Mouse (Mus musculus) ovary, postnatal 36 days (tissue): Measurements from ENCODE around the gene Wfdc9.

ENCODE experiments used
- DNase-seq: peaks from one replicate; pipeline ENCODE4 v3.0.0; 2022; ENCODE audit warnings: low spot score, mixed read lengths

Wfdc9 gene

DNA sequence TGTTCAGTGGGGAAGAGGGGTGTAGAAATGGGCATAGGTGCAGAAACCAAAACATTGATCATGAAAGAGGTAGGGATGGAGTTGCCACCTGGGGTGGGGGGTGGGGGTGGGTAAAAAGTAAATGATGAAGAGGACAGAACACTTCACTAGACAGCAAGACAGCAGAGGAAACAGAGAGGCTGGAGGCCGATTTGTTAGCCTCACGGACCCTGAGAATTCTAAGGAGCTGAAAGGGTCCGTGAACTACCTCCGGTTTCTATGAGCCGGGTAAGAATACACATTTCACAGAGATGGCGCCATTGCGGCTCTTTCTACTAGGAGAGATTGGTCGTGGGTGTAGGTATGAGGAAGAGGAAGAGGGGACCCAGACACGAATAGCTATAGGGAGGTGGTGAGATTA lies at the start of gene Wfdc9:
Gene Wfdc9, minus strand, starts transcription at position 101 of the 400 bp plus-strand sequence.
- DNase-seq = no peak

DNA sequence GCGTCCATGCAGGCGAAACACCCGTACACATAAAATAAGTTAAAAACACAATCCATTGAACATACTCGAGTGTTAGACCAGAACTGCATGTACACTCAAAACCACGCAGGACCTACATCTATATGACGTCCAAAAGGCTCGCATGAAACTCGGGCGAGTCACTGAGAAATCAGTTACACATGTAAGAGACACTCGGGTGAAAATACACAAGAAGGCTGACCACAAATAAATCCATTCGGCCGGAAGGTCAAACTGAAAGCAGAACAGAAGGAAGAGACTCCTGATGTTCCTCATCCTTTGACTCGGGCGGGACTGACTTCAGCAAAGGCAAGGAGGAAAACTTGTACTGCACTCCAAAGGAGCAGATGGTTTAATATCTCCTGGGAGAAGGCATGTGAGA lies 49.6 kb upstream of the Wfdc9 start:
- no peak for DNase-seq

DNA sequence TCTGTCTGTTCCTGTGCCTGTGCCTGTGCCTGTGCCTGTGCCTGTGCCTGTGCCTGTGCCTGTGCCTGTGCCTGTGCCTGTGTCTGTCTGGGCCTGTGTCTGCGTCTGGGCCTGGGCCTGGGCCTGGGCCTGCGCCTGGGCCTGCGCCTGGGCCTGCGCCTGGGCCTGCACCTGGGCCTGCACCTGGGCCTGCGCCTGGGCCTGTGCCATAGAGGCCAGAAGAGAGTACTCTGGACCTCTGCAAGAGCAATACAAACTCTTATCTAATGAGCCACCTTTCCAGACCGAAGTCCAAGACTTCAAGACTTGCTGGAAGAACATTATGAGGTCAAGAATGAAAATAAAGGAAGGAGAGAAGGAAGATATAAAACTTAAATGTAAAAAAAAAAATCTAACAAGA lies 48.9 kb upstream of the Wfdc9 start:
- DNase-seq = no peak

DNA sequence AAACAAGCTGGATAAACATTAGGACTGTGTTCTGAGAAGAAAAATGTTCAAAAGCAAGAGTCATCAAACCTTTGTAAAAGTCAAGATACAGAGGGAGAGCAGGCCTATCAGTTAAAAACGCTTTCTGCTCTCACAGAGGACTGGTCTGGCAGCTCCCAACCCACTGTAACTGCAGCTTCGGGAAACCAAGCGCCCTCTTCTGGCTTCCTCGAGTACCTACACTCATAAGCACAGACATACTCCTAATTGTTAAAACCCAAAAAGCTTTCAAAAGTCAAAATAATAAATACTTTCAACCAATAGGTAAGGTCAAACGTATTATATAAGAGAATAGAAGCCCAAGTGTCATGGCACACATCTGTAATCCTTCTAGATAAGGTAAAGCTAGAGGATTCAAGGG lies 47.9 kb upstream of the Wfdc9 start:
- no peak for DNase-seq

DNA sequence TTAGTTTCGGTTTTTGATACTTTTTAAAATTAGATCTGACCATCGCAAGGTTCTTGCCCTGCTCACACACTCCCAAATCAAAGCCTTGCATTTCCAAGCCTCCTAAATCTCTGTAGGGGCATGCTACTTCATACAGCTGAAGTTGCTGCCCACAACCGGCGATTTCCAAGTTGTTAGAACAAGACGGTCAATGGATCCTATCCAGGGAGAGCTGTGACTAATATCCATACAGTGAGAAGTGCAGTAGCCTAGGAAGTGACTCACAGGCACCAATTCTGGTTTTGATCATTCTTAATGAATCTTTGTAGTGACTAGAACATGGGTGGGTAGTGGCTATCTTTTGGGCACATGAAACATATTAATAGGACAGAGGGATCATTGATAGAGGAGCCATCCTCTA lies 45.4 kb upstream of the Wfdc9 start:
- DNase-seq = no peak

DNA sequence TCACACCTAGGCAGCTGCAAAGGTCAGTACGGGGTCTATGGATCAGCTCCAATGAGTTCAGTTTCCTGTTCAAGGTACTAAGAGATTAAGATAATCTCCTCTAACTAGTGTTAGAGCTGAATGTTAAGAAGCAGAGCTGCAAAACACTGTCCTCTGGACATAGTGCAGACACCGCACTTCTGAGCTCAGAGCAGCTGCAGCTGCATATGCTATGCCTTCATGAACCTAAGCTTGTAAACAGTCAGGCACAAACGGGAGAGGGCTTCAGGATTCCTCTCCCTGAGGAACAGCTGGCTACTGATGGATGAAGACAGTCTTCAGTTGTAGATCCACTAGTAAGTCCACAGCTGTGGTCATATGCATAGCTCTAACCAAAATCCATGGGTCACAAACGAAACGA lies 44.6 kb upstream of the Wfdc9 start:
- no peak for DNase-seq

DNA sequence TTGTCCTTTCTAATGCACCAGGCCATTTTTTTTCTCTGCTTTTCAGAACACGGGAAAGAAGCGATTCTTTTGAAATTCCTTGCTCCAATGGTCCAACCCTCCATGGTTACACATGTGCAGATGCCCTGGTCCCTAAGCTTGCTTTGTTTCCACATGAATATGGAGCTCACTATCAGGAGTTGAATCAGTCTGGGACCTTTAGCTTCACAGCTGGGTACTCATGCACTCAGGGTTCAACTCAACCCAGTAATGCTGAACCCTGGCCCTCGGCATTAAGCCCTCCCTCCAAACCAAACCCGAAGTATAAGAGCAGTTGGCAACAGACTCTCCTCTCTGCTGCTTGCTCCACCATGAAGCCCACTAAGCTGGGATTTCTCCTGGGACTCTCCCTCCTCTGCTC lies 41.8 kb upstream of the Wfdc9 start, which contains the start of gene Spint4:
Gene Spint4, plus strand, starts transcription at position 301 of the 400 bp plus-strand sequence.
- DNase-seq = no peak

DNA sequence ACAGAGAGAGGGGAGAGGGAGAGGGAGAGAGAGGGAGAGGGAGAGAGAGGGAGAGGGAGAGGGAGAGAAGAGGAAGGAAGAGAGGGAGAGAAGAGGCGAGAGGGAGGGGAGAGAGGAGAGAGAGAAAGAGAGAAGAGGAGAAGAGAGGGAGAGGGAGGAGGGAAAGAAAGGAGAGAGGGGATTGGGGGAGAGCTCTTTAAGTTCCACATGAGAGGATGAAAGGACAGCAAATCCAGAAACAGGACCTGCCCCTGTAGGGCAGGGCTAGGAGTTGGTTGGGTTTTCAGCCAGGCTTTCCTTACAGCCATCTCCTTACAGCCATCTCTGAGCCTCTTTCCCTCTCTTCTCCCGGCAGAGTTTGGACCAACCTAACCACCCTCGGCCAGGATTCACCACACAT lies 28.4 kb upstream of the Wfdc9 start, which contains the start of gene Wfdc13:
Gene Wfdc13, plus strand, starts transcription at position 301 of the 400 bp plus-strand sequence.
- no peak for DNase-seq

DNA sequence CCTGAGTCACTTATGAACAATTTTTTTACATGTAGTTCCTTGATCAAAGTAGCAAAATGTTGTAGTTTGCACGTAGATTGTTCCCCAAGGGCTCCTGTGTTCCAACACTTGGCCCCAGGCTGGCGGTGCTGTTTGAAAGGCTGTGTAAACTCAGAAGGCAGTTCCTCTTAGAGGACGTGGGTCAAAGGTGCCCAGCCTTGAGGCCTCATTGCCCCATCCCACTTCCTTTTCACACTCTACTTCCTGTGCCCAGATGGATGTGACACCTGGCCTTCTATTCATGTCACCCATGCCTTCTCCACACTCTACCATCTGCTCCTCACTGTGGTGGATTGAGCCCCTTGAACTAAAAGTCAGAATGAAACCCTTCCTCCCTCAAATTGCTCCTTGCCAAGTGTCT lies 23.5 kb upstream of the Wfdc9 start:
- DNase-seq = no peak

DNA sequence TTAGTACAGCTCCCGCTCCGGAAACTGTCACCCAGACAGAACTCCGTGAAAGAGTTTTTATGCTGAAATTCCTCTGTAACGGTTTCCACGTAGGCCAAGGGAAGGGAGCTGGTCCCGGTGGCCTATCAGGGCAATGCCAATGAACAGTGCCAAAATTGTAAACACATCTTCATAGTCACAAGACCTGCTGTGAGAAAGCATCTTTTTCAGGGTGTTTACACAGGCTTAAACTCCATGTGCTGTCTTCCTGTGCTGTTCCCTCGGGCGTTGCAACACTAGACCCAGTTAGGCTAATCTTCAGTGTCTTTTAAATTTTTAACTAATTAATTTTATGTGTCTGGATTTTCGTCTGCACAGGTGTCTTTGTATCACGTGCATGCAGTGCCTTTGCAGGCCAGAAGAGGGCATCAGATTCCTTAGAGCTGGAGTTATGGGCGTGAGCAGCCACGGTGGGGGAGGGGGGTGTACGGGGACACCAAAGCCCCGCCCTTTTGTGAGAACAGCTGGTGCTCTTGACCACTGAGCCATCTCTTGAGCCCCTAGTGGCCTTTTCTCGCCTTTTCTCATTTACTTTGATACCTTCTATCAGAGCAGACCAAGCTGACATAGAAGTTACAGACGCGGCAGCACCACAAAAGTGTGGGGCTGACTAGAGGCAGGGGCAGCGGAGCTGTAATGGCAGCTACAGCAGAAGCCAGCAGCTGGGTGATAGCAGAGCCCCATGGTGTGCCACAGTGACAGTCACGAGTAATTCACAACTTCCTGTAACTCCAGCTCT lies 22.7 kb upstream of the Wfdc9 start:
- peak; percentile 67 for DNase-seq

DNA sequence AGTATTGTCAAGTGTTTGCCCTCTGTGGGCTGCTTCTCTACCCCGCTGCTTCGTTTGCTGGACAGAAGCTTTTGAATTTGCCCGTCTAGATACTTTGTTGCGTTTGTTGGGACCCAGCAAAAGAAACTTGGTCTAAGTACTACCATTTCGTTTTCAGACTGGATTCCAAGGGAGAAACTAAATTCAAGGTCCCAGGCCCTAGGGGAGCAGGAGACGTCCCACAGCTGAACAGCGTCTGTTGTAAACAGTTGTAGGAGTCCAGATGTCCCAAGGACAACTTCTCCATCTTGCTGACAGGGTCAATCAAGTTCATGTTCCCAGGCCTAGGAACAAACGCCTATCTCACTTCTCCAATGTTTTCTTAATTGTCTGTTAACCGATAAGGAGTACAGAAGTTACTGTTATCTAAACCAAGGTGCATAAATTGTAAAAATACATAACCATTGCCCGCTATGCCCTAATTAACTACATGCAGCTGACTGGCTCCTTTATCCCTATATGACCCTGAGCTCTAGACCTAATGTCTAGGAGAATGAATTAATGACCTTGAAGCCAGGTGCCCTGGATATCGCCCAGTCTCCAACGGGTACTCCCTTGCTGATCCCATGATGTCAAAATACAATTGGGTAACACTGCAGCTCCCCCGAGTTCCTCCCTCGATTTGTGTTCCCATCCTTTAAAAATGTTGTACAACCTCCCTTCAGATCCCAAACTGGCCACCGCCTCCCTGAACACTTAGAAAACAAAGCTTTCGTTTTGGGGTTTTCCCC lies 20.7 kb upstream of the Wfdc9 start:
- DNase-seq = no peak

DNA sequence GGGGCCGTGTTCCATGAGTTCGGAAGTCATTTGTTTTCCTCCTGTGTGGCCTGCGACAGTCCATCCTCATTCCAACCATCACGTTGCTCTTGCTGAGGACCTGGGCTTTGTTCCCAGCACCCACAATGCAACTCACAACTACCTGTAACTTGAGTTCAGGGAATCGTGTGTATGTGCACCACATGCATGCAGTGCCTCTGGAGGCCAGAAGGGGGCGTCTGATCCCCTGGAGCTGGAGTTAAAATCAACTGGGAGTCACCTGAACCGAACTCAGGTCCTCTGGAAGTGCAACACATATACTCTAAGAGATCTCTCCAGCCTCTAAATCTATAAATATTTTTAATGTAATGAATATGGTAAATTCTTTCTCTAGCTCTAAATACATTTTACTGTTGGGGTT lies 19.7 kb upstream of the Wfdc9 start:
- no peak for DNase-seq

DNA sequence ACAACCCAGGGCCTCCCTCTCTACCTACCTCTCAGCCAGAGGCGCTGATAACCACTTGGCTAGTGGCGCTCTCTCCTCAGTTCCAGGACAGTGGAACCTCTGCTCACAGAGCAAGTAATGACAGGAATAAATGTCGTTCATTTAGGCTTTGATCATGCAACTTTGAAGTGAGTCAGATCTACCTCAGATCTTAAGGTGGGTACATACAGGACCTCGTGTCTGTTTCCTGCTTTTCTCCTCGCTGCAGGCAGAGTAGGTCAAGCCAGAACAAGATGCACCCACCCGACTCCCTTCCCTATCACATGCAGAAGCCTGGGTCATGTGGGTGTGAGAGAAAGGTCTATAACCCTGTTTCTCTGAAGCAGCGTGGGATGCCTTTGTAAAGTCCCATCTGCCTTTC lies 17.6 kb upstream of the Wfdc9 start, which contains the start of gene Wfdc11:
Gene Wfdc11, minus strand, starts transcription at position 101 of the 400 bp plus-strand sequence.
- no peak for DNase-seq

DNA sequence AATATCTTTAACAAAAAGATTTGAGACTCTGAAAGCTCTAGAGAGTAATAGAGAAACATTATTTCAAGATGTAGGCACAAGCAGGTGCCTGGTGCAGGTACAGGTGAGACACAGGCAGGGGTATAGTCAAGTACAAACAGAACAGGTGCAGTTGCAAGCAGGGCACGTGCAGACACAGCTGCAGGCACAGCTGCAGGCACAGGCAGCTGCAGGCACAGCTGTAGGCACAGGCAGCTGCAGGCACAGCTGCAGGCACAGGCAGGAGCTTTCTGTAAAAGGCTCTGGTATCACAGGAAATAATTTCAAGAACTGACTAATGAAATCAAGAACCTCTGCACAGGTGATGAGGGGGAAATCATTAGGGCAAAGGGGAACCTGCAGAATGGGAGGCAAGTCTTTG lies 14.6 kb upstream of the Wfdc9 start:
- no peak for DNase-seq

DNA sequence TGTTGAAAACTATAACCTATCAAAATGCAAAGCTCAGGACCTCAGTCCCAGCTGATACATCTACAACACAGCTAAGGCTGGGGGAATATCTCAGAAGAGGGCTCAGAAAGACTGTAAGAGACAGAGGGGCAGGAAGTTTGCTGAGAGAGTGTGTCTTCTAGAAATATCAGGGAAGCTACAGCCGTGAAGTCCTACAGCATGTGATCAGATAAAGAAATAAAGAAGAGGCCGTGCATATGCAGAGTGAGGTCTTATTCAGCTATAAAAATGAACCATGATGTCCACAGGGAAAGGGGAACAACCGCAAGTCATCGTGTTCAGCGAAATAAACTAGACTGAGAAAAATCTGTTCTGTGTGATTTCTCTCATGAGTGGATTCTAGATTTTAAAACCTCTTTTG lies 13.9 kb upstream of the Wfdc9 start:
- no peak for DNase-seq

DNA sequence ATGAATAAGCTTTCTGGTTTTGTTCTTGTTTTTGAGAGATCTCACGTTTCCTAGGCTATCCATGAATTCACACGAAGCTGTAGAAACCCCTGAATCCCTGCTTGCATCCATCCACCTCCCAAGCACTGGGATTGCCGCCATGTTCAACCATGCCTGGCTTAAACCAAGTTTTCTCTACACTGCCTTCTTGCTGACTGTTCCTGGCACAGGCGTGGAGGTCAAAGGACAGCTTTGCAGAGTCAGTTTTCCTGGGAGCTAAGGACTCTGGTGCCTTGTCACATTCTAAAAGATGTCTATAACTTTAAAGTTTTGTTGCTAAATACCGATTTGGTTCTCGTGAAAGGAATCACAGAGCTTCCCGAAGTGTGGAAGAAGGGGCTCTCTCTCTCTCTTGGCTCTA lies 8.5 kb upstream of the Wfdc9 start:
- DNase-seq = no peak

DNA sequence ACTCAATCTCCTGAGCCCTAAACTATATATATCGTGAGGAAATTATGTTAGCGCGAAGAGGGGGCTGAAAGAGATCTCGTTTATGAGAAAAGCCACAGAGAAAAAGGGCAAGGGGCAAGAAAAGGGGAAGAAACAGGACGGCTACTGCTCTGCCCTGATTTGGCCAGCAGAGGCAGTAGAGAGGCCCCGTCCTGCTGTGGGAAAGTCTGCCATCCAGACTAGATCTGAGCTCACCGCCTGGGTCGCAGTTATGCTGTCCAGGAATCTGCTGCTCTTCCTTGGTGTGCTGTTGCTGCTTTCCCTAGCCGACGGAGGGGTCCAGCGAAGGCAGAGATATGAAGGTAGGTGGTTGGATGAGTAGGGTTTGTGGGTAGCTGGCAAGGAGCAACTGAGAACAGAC lies 525 bp downstream of the Wfdc9 start, which contains the start of gene Wfdc10:
Gene Wfdc10, plus strand, starts transcription at position 189 of the 400 bp plus-strand sequence.
- peak; percentile 61 for DNase-seq

DNA sequence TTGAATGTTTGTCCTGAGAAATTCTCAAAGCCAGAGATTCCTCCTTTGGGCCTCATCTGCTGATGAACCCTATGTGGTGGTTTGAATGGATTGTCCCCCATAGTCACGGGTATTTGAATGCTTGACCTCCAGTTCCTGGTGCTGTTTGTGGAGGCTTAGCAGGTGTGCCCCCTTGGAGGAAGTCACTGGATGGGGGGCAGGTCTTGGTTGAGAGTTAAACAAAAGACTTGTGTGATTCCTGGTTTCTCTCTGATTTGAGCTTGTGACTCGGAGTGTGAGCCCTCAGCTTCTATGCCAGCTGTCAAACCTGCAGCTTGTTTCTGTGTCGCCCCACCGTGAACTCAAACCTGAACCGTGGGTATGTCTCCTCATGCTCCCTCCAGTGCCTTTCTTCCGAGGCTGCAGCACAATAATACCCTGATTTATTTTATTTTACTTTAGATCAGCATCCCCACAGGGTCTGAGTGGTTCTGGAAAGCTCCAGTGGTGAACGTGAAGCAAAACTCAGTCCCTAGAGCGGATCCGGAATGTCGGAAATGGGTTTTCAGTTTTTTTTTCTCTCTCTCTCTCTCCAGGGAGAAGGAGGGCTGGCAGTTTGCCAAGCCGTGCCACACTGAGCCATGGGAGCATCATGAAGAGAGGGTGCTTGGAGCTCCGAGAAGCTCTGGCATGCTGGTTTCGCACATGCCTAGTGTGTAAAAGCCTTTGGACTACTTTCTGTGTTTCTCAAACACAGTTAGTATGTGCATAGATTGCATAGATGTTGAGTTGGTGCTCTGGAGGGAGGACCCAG lies 14.3 kb downstream of the Wfdc9 start:
- no peak for DNase-seq

DNA sequence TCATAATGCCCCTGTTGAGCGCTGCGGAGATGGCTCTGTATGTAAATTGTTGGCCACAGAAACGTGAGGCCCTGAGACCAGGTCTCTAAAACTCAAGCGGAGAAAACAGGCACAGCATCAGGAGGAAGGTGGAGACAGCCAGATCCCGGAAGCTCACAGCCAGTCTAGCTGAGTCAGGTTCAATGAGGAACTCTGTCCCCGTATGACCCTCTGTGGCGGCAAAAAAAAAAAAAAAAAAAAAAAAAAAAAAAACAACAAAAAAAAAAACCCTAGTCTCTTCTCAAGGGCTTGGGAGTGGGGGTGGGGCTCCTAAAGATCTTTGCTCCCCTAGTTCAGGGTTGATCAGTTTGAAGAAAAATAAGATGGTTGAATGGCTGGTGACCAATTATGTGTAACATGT lies 15.3 kb downstream of the Wfdc9 start:
- DNase-seq = no peak

DNA sequence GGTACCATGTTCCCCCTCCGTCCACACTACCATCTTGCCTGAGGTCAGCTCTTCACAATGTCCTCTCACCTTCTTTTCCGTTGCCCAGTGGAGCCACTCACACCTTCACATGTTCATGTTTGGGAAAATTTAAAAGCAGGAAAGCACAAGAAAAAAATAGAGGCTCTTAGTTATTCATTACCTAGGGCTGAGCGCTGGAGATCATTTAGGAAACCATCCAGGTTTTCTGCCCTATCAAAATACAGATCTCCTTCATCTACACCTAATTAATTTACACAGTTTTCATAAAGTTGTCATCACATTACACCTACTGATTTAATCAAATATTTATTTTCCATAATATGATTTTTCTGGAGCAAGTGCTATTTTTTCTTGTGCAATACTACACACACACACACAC lies 17.7 kb downstream of the Wfdc9 start, which contains the start of gene Wfdc16:
Gene Wfdc16, minus strand, starts transcription at position 101 of the 400 bp plus-strand sequence.
- DNase-seq = no peak

DNA sequence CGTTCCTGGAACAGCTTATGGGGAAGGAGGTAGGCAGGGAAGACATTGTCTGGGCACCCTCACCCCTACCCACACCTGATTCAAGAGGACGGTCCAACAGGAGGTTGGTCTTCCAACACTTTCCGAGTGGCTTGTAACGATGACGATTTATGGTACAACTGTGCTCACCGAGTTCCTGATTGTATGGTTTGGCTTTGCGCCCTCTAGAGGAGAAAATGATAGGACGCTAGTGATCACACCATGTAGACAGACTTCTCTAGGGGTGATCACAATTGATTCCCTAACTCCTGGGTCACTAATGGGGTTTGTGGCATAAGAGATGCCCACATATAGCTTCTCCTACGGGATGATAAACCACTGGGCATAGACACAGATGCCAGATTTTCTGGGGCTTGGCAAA lies 21.1 kb downstream of the Wfdc9 start:
- no peak for DNase-seq

DNA sequence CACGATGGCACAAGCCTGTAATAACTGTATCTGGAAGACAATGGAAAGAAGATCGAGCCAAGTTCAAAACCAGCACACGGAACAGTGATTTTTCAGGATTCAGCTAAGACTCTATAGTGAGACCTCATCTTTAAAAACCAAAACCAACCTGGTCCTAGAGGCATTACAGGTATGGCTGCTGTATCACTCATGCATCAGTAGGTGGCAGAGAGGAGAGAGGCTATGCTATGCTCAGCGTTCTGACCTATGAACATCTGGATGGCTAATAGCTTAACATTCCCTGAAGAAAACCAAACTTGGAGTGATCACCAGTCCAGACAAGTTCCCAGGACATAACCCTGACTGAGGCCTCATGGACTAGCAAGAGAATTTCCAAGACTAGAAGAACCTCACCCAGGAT lies 34.6 kb downstream of the Wfdc9 start:
- no peak for DNase-seq
